Mouse (Mus musculus) heart, postnatal 0 days (tissue): ENCODE measurements around the gene Gdf2.

Source experiments
- CTCF ChIP-seq: IDR thresholded peaks from 2 replicates; pipeline ENCODE4 v1.5.1; 2016; ENCODE audit warnings: antibody characterized with exemption, control low read depth, low read depth
- EP300 ChIP-seq: IDR thresholded peaks from 2 replicates; pipeline ENCODE4 v1.6.1; 2016; ENCODE audit warnings: antibody characterized with exemption, low read depth

DNA sequence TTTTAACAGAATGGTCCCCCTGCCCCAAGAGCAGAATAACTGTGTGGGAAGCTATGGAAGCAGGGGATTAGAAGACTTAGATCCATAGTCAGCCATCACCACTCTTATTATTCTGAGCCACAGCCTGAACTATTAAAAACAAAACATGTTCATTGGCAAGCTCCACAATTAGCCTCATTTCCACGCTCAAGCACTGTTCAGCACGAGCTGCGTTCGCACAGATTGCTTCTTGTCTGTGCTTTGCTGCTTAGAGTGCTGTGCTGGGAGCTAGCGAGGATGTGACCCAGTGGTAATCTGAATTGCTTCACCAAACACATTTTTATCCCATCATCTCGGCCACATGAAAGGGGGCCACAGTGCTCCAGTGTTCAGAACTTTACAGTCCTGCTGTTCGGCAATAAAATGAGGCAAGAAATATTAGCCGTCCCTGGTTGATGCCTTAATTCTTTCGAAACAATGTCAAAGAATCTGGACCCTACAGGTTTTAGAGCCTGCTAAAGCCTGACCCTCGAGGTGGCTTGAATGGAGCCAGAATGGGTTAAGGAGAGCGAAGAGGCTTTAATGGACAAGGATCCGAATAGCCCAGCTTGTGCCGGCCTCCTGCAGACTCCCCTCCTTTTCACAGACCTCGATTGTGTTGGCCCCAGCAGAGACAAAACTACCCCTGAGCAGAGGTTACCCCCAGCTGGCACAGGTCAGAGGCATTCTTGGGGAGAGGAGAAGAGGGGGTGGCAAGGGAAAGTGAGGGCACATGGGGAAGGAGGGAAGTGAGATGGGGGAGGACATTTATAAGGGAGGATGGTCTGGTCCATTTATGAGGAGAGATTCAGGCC is 19.9 kb upstream of the Gdf2 start:
- no peak for TF ChIP-seq CTCF
- no peak for TF ChIP-seq EP300
